Mouse (Mus musculus) layer of hippocampus, postnatal 14 days (tissue): ENCODE measurements at regions not wholly inside any gene's neighbourhood (a gene's known extent, or its start where the extent isn't known, plus 50 kb on each side); places are given as distances from the start of the nearest gene placed in this dataset.

Source experiments
- DNase-seq, 2 experiments: peaks; one replicate each; pipeline ENCODE4 v3.0.0; 2021 to 2022; ENCODE audit warnings: low spot score in 2 of 2, mixed read lengths in 1 of 2

DNA sequence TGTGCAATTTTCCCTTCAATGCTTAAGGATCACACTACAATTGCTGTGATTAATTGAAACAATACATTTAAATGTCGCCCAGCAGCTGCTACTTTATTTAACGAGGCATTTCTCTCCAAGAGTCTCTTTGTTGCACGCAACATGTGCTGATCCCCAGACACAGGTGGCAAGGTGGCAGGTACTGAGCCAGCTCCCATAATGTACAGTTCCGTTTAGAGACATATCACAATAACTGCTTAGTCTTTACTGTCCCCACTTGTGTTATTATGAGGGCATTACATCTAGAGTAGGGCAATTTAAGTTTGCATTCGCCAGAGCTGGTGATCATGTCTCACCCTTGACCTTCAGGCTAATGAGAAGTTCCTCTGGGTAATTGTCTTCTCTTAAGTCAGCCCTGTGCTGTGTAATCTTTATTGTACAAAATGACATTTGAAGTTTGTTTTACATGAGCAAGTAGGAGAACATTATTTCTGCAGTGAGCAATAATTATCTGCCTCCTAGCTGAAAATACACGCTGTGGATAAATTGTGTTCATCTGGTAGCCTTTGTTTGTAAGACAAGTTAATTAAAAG, 1005.7 kb upstream of the Nudt12 start:
- peak in 1 of 2 experiments; percentile 1 for DNase-seq

DNA sequence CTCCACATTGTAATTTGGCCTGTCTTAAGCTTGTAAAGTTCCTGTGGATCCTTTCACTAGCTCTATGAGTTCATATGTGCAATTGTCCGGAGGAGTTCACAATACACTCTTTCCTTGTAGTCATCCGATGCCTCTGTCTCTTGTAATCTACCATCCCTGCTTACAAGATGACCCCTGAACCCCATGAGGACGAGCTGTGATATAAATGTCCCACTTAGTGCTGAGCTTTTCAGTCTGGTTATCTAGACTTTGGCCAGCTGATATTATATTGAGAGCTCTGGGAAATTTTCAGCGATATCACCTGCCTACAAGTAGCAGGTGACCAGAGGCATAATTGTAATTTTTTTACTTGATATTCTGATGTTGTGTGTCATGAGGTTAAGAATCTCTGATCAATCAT, 984.8 kb upstream of the Nudt12 start:
- DNase-seq: no peak

DNA sequence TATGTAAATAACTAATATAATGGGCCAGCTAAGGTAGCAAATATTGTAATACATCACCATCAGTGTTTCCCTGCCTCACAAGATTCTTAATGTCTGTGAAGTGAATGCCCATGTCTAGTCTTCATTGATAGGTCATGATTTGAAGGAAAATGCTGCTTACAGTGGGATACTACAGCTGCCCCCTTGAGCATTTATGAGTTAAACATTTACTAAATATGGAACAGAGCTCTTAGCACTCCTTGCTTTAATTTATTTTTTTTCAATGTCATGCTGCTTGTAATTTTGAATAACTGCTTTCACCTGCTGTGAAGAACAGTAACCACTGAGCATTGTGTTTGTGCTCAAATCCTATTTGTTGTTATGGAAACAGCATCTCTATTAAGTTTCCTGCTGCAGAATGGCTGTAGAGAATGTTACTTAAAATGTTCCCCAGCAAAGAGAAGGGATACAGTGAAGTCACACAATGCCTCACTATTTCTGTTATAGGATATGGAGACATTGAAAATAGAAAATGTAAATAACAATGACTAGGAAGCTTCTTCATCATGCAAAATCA, 966.2 kb upstream of the Nudt12 start:
- no peak for DNase-seq

DNA sequence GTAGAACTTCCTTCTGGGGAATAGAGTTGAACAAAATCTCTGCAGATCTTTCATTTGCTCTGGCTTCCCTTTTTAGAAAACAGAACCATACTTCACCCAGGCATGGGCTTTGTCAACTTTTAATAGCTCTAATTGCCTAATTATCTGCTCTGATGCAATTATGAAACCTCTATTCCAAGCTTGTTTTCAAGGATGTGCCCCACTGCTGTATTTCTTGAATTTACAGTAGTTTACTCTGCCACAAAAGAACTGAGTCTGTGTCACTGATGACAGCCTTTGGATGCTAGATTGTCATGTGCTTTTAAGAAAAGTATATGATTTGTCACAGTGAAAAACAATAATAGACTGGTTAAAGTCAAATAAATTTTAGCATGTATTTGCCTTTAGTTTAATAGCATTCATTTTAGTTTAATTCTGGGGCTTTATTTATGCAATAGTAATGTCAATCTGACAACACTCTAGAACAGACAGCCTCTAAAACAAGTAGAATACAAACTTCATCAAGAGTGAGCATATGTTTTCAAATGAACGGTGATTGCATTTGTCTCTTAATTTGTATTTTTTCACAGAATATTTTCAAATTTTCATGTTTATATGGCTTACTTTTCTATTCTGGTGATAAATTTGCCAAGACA, 964.1 kb upstream of the Nudt12 start:
- no peak for DNase-seq

DNA sequence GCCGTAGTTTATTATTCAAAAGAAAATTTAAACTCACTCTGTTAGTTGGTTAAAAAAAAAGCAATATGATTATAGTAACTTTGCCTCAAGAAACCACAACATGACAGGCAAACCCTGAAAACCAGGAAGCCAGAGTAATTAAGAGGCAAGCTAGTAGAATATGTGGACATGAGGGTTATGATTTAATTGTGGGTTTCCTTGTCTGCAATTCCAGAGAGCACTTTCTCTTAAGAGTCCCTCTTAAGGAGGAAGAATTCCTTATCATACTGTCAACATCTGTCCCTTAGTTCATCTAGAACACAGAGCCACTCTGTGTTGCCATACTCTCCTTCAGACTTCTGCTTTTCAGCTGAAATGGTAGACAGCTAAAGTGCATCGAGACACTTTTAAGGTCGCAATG, 954.2 kb upstream of the Nudt12 start:
- no peak for DNase-seq

DNA sequence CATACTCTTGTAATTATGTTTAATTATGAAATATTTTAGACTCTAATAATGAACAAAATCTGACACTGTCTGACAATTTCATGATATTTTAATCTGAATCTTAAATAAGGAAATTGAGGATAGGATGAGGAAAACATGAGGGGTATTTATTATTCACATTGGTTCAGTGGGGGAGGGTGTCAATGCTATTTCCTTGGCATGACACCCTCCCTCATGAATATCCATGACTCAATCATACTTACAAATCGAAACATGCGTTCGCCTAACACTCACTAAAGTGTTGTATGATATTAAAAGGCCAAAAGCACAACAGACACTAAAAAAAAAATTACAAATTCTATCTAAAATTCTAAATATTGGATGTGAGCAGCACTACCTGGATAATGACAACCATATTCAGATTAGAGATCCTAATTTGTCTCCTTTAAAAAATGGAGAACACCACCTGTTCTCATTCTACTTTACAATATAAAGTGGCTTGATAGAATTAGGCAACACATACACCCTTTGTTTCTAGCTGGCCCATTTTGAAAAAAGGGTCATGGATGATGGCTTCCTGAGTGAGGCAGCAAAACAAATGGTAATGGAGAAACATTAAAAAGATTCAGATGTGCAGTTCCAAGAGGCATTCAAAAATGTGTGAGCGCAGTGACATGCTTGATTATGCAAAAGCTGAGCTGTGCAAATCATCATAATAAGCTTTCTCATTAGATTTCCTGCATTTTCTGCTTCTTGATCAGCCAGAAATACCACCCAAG, 942.3 kb upstream of the Nudt12 start:
- DNase-seq: peak in 1 of 2 experiments; percentile 12

DNA sequence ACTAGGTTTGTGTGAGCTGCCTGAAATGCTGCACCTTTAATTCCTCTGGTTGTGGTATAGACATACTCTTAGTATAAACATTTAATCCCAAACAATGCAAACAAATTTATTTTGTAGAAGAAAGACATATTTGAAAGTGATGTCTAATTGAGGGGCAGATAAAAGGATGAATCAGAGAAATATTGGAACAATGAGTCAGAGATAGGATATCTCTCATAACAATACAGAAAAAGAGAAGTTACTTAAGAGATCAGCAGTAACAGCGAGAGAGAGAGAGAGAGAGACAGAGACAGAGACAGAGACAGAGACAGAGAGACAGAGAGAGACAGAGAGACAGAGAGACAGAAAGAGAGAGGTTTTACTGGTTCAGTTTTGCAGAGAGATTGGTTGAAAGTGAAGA, 933.3 kb upstream of the Nudt12 start:
- DNase-seq: no peak

DNA sequence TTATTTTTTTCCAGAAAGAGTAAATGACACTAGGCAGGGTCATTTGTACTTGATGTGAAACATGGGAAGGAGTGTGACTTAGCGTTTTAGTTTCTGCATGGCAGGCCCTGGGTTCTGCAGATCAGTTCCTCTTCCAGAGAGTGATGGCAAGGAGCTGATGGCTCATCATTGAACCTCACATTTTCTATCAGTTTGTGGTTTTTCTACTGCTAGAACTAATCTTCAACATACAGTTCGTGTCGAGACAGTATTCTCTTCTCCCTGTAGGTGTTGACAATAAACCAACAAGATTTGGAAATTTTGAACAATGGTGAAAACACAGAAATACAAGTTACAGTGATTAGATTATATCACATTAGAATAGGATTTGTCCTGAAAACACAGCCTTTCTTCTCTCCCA, 891.2 kb upstream of the Nudt12 start:
- no peak for DNase-seq

DNA sequence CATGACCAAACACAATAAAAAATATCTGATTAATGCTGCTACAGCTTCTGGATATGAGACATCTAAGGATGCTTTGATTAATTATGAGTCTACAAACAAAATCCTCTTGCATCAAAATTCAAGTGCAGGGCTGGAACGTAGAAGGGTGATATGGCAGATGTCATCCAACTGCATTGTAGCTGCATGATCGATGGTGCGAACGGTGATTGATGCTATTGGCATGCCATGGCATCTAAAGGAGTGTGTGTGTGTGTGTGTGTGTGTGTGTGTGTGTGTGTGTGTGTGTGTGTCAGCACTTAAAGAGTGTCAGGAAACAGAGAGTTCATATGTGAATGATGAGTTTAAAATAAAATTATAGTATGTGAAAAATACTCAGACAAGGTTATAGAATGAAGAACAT, 864.6 kb upstream of the Nudt12 start:
- DNase-seq: no peak

DNA sequence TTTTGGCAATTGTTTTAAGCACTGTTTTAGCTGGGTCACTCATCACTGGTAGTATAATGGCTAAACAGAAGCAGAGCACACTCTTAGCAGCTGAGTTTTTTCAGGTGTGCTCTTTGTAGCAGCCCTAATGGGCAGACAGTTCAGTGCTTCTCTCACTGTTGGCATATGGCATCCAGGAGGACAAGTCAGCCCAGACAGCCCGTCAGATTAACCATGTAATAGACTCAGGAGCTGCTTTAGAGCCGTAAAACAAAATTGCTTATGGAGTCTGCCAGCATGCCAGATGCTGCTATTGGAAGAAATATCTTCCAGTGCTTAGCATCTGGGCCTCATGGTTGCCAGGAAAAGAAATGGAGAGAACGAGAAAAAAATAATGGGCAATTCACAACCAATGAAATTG, 835.7 kb upstream of the Nudt12 start:
- peak; percentile 11 to 44 for DNase-seq

DNA sequence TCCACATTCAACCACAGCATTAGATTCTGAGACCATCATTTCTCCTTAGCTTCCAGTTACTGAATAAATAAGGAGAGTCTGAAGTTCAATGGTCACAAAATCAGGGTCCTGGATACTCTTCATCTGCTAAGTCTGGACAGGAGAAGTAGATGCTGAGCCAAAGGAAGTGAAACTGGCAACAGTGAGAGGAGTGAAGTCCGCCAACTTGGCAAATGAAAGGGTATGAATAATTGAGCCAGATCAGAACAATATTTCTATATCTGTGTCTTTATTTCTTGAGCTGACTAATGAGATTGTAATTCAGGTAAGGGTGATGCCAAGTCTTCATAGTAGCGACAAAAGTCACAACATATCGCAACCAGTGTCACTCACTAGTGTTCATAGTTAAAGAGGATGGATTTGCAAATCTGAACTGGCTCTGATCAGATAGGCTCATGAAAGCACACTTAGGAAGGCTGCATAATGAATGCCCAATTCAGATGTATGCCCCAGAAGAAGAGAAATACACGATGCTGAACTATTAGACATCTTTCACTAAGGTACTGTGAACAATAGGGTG, 832.2 kb upstream of the Nudt12 start:
- DNase-seq: no peak

DNA sequence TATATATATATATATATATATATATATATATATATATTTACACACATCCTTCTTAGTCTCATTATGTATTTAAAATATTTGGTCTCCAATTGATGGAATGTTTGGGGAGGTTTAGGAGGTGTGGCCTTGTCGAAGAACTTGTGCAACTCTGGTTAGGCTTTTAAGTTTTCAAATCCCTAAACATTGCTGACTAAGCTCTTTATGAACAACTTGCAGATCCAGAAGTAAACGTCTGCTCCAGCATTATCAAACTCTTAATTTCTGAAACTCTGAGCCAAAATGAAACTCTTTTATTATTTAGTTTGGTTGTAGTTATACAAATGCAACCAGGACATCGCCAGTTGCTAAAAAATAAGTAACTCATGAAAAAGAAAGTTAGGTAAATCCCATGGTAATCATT, 792.7 kb upstream of the Nudt12 start:
- no peak for DNase-seq

DNA sequence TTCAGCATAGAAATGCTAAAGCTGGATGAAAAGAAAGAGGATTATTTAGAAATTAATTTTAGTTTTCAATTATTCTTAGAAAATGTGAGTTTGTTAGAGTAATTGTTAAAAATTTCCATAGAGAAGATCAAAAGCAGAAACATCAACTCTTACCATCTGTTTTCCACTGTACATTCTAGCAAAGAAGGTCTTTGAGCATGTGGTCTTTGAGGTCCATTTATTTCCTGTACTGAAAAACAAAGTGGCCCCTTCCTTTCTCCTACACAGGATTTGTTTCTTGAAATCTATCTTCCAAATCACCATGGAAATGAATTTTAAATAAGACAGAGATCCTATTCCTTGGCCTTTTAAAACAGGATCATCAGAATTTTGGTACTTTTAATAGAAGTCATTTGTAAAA, 780.3 kb upstream of the Nudt12 start:
- no peak for DNase-seq

DNA sequence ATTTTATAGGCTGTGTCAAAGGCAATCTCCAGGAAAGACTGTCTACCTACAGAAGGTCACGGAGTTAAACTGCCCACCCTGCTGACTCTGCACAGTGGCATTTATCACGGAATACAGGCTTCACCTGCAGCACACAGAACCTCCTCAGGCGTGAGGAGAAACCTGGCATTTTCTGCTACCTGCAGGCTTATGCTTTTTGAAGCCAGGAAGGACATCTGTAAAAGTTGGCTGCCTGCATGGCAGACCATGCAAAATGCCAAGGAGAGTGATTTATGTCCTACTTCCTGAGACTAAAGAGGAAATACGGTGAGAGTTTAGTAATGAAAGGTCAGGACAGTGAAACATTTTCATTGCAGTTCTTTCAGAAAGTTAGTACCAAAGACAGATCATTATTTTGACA, 779.6 kb upstream of the Nudt12 start:
- DNase-seq: no peak

DNA sequence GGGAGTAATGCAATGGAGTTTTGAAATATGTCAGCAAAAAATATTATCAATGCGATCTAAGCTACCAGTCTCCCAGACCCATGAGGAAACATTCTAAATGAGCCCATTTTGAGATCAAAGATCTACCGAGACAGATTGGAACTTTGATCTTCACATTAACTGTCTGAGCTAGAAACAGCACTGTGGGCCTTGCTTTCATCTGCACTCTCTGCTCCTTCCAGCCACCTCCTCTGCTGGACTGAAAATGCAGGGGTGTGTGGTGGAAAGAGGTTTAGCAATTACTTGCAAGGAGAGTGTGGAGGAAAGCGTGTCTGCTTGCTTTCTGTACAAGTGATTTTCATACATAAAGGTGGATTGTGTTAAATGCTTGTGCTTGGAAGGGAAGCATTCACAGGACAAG, 760.9 kb upstream of the Nudt12 start:
- no peak for DNase-seq

DNA sequence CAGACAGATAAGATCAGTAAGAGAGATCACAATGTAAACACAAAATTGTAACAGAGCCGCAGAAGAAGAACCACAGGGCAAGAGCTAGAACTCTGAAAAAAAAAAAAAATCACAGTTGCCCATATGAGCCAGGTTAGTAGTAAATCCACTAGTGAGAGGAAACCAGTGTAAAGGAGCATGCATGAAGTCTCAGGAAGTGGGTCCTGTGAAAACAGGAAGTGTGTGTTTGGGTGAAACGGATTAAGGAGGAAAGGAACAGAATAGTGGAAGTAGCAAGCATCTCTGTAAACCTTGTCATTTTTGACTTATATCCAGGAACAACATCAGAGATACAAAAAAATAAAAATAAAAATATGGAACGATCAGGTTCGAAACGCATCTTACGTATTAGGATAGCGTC, 753.4 kb upstream of the Nudt12 start:
- DNase-seq: no peak

DNA sequence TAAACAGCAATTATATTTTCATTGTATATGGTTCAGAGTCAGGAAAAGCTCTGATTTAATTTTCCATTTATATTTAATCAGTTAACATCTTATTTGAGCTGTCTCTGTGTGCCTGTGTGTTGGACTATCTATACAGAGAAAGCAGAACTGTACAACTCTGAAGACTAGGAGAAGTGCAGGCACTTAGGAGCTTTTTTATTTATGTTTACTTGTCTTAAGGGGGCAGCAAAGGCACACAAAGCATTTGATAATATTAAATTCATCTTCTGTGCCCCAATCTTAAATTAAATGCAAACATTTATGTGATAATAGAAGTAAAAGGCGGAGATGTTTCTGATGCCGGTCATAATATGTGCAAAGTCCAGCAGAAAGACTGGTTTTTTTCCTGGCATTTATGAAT, 751.3 kb upstream of the Nudt12 start:
- peak in 1 of 2 experiments; percentile 4 for DNase-seq

DNA sequence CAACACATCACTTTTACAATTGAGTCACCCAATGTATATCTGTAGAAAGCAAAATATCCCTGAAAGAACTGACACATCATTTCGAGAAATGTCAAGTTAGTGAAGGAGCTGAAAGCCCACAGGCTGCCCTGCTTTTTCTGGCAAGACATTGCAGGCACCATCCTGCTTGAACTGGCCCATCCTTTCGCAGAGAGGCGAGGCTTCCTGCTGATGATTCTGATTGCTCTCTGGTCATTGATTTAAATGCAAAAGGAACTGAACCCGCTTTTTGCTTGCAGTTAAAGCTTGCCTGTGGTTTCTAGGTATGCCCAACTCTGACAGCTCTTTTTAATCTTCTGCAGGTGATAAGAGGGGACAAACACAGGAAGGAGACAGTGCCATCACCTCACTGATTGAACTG, 748.9 kb upstream of the Nudt12 start:
- no peak for DNase-seq

DNA sequence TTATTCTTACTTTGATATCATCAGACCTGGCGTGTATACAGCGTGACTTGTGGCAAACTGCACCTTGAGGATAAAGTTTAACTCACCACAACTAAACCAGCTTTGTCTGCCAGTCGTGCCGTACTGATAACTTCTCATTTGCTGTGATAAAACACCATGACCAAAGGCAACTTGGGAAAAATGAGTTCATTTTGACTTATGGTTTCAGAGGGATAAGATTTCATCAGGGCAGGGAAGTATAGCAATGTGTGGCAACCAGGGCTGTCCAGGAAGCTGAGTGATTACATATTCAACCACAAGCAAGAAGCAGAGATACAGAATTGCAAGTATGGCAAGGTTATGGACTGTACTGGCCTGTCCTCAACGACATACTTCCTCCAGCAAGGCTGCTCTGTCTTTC, 747.7 kb upstream of the Nudt12 start:
- DNase-seq: no peak

DNA sequence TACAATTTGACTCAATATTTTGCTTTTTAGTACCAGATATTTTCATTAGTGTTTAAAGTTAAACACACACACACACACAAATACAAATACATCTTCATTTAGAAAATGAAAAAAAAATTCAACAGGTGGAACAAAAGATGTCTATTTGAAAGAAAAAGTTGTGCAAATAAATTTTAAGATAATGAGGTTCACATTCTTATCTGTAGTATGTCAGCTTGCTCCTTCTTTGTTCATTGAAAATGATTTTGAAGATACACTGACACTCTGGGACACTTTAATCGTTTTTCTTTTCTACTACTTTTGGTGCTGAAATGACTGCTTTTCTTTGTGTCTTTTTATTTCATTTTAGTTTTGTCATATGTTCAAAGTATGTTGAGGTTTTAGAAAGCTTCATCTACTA, 732.9 kb upstream of the Nudt12 start:
- DNase-seq: no peak
